Mouse (Mus musculus) frontal cortex, adult 2 months (tissue): ENCODE data around the gene Paqr7. TPM values are rescaled to one million over a fixed set of nuclear protein-coding genes. Genes with fewer than 3 reads are reported as not detected.

Source experiments
- DNase-seq, 2 experiments: peaks; one replicate each; pipeline ENCODE4 v3.0.0; 2022; ENCODE audit warnings: low spot score in 1 of 2; ENCODE audit errors: extremely low spot score in 1 of 2
- polyA plus RNA-seq: library from polyadenylated mRNA; depleted of rRNA; stranded (reverse); fragments of >200 nt; gene quantifications from 2 replicates; pipeline ENCODE4 v1.2.3, GENCODE M21; 2012

The Paqr7 gene
- polyA plus RNA-seq, 1 experiment = 65.6 TPM

DNA sequence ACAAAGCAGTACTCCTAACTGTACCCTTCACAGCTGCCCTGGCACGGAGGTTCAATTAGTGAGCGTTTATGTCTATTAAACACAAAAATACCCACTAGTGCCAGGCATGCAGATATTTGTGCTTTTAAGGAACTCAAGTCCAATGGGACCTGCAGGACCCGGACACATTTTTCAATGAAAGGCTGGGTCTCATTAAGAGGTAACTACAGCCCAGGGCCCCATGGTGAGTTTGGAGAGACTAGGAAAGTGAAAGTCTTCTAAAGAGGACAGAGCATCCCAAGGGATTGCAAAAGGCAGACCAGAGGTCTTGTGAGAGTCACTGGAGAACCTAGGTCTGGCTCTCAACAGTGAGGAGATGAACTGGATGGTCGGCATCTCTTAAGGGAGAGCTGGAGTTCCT lies 36.9 kb downstream of the Paqr7 start:
- no peak for DNase-seq

GRCm38 (mm10) chr4:134534124-134534886 lies 37.8 kb downstream of the Paqr7 start:
- peak in 1 of 2 experiments; percentile 57 for DNase-seq

DNA sequence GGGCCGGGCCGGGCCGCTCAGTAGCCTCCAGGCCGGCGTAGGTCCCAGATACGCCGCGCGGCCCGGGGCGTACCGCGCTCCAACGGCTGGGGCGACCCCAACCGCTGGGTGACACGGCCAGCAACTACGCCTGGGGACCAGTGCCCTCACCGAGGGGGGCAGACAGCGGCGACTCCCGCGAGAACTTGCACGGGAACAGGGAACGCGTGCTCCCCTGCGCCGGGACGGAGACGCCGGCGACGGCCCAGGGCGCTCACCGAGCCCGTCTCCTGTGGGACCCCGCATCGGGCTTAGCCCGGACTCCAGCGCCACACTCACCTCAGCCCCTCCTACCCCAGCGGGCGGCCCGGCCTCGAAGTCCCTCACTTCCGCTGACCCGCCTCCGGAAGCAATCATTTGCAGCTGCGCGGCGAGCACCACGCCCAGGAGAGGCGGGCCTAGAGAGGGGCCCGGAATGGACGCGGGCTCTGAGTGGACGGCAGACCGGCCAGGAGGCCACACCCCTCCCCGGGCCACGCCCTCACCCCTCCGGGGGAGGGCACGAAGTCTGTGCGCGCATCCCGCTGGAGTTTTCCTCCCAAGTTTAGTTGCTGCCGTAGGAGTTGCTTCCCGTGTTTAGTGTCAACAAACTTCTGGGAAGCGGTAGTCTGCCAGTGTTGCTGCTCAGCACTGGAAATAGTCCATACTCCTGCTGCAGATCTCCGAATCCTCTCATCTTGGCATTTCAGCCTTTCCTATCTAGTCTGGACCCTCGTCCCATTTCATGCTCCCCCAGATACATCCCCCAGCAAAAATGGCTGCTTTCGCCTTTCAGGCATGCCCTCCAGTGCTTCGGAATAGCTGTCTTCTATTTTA lies 38.7 kb downstream of the Paqr7 start, which contains the start of gene Mtfr1l:
TSS of gene Mtfr1l (minus strand) at position 456 of the 855 bp plus-strand sequence.
- DNase-seq = peak; percentile 94 to 97

GRCm38 (mm10) chr4:134535787-134536151 lies 39.3 kb downstream of the Paqr7 start:
- peak in 1 of 2 experiments; percentile 63 for DNase-seq

DNA sequence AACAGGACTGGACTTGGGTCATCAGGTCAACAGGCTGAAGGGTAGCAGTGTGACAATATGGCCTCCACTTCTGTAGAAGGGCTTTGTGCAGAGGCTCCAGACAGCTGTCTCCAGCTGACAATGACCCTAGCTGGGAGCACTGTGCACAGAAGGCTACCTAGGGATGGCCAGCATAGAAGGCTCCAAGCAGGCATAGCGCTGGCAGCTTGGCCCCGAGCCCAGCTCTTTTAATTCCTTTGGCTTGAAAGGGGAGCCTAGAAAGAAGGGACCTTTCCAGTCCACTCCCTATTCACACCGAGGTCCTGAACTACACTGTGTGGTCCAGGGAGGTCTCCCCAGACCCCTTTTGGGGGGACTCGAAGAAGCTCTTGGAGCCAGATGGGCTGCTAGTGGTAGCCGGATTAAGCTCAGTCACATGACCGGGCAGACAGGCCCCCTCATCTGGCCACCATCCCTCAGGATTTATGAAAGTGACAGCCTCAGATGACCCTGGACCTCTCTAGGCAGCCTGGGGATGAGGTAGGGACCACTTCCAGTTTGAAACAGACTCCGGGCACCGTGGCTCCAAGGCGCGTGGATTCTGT lies 42.6 kb downstream of the Paqr7 start:
- no peak for DNase-seq

- DNase-seq = no peak
Observed at GRCm38 (mm10) chr4:134542726-134543125, 46.2 kb downstream of the Paqr7 start.

DNA sequence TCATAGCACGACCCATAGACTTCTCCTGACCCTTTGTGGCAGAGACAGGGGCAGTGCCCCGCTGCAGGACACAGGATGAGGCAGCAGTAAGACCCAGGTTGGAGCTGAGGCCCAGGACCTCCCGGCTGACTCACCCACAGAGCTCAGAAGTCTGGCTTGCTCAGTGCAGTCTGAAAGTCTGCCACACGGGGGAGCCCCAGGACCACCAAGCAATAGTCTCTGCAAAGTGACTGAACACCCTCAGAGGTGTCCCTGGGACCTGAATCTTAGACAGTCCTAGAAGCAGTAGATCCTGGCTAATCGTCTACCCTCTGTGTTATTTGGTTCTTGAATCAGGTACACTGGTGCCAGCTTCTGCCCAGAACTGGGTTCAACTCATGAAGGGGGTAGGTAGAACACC lies 46.8 kb downstream of the Paqr7 start:
- DNase-seq = peak; percentile 77 to 98

- no peak for DNase-seq
Observed at GRCm38 (mm10) chr4:134546814-134547705, 50.6 kb downstream of the Paqr7 start.

DNA sequence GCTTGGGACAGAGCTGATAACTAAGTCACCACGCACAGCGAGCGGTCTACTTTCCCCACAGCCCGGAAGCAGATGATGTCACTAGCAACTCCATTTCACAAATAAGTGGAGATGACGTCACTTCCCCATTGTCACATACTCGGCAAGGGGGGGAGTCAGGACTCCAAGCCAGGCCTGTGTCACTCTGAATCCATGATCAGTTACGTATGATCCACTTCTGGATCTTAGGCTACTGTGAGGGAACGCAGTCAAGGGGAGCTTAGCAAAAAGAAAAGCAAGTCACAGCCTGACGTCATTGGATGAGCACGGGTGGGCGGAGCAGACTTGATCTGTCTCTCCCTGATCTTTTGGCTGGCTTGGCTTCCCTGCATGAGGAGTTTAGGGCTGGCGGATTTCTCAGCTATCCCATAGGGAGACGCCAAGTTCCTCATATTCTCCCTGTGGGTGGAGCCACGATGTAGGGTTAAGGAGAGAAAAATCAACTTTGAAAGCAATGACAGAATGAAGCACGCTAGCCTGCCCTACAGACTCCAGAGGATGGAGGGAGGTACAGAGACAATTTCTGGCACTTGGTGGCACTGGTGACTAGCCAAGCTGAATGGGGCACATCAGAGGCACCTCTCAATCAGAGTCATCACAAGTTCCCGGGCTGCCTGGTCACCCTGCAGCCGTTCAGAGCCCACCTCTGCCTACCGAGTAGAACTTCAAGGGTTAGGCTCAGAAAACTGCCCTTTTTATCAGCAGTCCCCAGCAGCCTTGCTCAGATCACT lies 51.9 kb downstream of the Paqr7 start:
- DNase-seq = peak in 1 of 2 experiments; percentile 45

GRCm38 (mm10) chr4:134549899-134550298 lies 53.4 kb downstream of the Paqr7 start:
- no peak for DNase-seq

DNA sequence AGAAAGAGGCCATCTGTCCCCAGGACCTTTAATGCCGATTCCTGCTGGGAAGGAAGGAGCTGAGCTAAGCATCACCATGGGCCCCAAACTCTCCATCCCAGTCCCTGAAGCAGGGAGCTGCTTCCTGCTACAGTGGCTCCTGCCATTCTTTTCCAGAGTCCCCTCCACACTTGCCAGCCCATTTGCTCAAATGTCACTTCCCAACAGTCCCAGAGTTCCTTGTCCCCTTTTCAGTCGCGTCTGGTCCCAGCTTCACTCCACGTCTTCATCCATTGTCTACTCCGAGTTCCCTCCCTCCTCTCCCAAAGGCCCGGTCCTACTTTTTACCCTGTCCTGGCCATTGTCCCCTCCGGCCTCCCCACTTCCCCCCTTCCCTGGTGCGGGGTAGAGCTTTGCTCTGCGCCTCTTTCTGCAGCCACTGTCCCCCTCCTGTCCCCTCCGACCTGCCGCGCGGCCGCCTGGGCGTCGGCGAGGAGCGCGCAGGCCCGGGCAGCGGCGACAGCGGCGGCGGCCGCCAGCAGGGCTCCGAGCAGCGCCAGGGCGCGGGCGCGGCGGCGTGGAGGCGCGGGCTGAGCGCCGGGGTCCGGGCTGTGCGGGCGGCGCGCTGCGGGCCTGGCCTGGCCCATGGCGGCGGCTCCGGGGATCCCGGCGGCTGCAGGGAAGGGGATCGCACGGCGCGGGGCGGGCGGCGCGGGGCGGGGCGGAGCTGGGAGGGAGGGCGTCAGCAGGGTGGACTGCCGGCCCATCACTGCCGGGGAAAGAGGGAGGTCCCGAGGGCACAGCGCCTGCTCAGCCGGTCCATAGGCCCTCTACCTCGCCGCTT lies 55.2 kb downstream of the Paqr7 start, which contains the start of gene Selenon:
TSS of gene Selenon (minus strand) at position 673 of the 823 bp plus-strand sequence.
- DNase-seq = peak in 1 of 2 experiments; percentile 41

DNA sequence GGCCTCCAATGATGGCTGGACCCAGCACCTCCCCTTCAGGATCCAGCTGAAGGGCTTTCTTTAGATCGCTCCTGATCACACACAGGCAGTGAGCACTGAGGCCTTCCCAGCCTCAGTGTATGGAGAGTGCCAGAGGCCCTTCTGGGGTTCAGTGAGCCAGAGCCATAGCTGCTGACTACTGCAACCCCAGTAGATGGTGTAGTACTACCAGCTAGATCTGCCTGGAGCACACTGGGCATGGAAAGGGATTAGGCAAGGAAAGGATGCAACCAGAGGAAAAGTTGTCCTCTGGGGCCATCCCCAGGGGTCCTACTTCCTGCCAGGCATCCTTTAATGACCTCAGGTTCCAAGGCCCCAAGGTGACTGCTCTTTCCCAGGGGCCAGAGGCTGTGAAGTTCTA lies 57.1 kb downstream of the Paqr7 start:
- no peak for DNase-seq

- peak in 1 of 2 experiments; percentile 58 for DNase-seq
Observed at GRCm38 (mm10) chr4:134555956-134556580, 59.6 kb downstream of the Paqr7 start.

GRCm38 (mm10) chr4:134557626-134558249 lies 61.2 kb downstream of the Paqr7 start:
- no peak for DNase-seq

DNA sequence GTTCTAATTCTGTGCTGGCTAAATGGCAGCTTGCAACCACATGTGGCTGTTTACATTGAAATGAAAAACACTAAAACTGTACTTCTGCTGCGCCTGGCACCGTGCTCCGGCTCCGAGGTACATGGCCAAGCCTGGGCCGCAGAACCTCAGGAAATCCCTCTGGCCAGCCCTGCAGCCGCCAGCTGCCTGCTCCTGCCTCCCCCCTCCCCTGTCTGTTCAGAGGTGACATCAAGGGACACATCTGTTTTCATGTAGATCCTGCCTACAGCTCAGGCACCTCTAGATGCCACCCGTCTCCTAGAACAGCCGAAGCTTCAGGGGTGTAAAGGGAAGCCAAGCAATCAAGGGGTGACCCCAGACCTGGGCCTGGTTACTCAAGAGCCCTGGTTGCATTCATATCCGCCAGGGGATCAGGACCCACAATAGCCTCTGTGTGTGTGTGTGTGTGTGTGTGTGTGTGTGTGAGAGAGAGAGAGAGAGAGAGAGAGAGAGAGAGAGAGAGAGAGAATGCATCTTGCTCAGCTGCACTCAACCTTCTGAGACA lies 62.1 kb downstream of the Paqr7 start:
- no peak for DNase-seq

DNA sequence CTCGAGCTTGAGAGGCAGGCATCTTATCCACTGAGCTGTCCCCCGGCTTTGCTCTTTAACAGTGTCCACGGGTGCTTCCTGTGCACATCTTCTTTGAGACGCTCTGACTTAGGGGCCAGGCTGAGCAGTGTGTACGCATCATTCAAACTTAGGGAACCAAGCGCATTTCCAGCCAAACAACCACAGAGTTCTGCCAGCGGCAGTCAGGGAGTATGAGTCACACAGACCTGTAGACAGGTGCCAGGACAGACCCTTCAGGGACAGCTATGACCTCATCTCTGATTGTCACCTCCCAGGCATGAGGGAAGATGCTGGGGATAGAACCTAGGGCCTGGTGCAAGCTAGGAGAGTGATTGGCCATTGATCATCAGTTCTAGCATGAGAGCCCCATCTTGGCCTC lies 62.7 kb downstream of the Paqr7 start:
- no peak for DNase-seq
